Mouse (Mus musculus): Measurements from ENCODE around the gene Olfr787. TPM values are rescaled to one million over a fixed set of nuclear protein-coding genes. Genes with fewer than 3 reads are reported as not detected.

Olfr787 gene
- 2.5 TPM for polyA plus RNA-seq (2014; fragmentation: Illumina TruSeq; extraction: RNeasy Lipid Tissue Mini Kit (QIAGEN cat#74804); ENCODE audit: low read depth, low replicate concordance)

GRCm38 (mm10) chr10:129461562-129461961, at the start of gene Olfr787:
Gene Olfr787 (plus strand): TSS chr10:129461862.

GRCm38 (mm10) chr10:129427006-129427405, 34.7 kb upstream of the Olfr787 start, which contains the start of gene Olfr786:
Gene Olfr786 (plus strand): TSS chr10:129427306.

GRCm38 (mm10) chr10:129470698-129471097, 9.0 kb downstream of the Olfr787 start, which contains the start of gene Olfr788:
Gene Olfr788 (plus strand): TSS chr10:129470998.

GRCm38 (mm10) chr10:129484452-129484851, 22.8 kb downstream of the Olfr787 start, which contains the start of gene Olfr789:
Gene Olfr789 (plus strand): TSS chr10:129484752.

GRCm38 (mm10) chr10:129498192-129498591, 36.5 kb downstream of the Olfr787 start, which contains the start of gene Olfr790:
Gene Olfr790 (plus strand): TSS chr10:129498492.

Other genes with a start within 250 kb of the Olfr787 start
- gene Olfr774, start 225.7 kb upstream of the Olfr787 start, polyA plus RNA-seq (2014; fragmentation: Illumina TruSeq; extraction: RNeasy Lipid Tissue Mini Kit (QIAGEN cat#74804); ENCODE audit: low read depth, low replicate concordance): not detected
- gene Olfr775, start 213.4 kb upstream of the Olfr787 start, polyA plus RNA-seq (2014; fragmentation: Illumina TruSeq; extraction: RNeasy Lipid Tissue Mini Kit (QIAGEN cat#74804); ENCODE audit: low read depth, low replicate concordance): 0.06 TPM
- not detected for gene Olfr776, start 202.7 kb upstream of the Olfr787 start, polyA plus RNA-seq (2014; fragmentation: Illumina TruSeq; extraction: RNeasy Lipid Tissue Mini Kit (QIAGEN cat#74804); ENCODE audit: low read depth, low replicate concordance)
- not detected for gene Olfr777, start 190.4 kb upstream of the Olfr787 start, polyA plus RNA-seq (2014; fragmentation: Illumina TruSeq; extraction: RNeasy Lipid Tissue Mini Kit (QIAGEN cat#74804); ENCODE audit: low read depth, low replicate concordance)
- not detected for gene Olfr780, start 143.7 kb upstream of the Olfr787 start, polyA plus RNA-seq (2014; fragmentation: Illumina TruSeq; extraction: RNeasy Lipid Tissue Mini Kit (QIAGEN cat#74804); ENCODE audit: low read depth, low replicate concordance)
- not detected for gene Olfr781, start 133.0 kb upstream of the Olfr787 start, polyA plus RNA-seq (2014; fragmentation: Illumina TruSeq; extraction: RNeasy Lipid Tissue Mini Kit (QIAGEN cat#74804); ENCODE audit: low read depth, low replicate concordance)
- not detected for gene Olfr782, start 113.0 kb upstream of the Olfr787 start, polyA plus RNA-seq (2014; fragmentation: Illumina TruSeq; extraction: RNeasy Lipid Tissue Mini Kit (QIAGEN cat#74804); ENCODE audit: low read depth, low replicate concordance)
- gene Olfr784, start 77.8 kb upstream of the Olfr787 start, polyA plus RNA-seq (2014; fragmentation: Illumina TruSeq; extraction: RNeasy Lipid Tissue Mini Kit (QIAGEN cat#74804); ENCODE audit: low read depth, low replicate concordance): not detected
- gene Olfr785, start 56.4 kb upstream of the Olfr787 start, polyA plus RNA-seq (2014; fragmentation: Illumina TruSeq; extraction: RNeasy Lipid Tissue Mini Kit (QIAGEN cat#74804); ENCODE audit: low read depth, low replicate concordance): not detected
- not detected for gene Olfr786, start 34.6 kb upstream of the Olfr787 start, polyA plus RNA-seq (2014; fragmentation: Illumina TruSeq; extraction: RNeasy Lipid Tissue Mini Kit (QIAGEN cat#74804); ENCODE audit: low read depth, low replicate concordance)
- 2.0 TPM for gene Olfr788, start 9.1 kb downstream of the Olfr787 start, polyA plus RNA-seq (2014; fragmentation: Illumina TruSeq; extraction: RNeasy Lipid Tissue Mini Kit (QIAGEN cat#74804); ENCODE audit: low read depth, low replicate concordance)
- 0.25 TPM for gene Olfr789, start 22.9 kb downstream of the Olfr787 start, polyA plus RNA-seq (2014; fragmentation: Illumina TruSeq; extraction: RNeasy Lipid Tissue Mini Kit (QIAGEN cat#74804); ENCODE audit: low read depth, low replicate concordance)
- 0.53 TPM for gene Olfr790, start 36.6 kb downstream of the Olfr787 start, polyA plus RNA-seq (2014; fragmentation: Illumina TruSeq; extraction: RNeasy Lipid Tissue Mini Kit (QIAGEN cat#74804); ENCODE audit: low read depth, low replicate concordance)
- gene Olfr791, start 59.9 kb downstream of the Olfr787 start, polyA plus RNA-seq (2014; fragmentation: Illumina TruSeq; extraction: RNeasy Lipid Tissue Mini Kit (QIAGEN cat#74804); ENCODE audit: low read depth, low replicate concordance): not detected
- gene Olfr792, start 77.3 kb downstream of the Olfr787 start, polyA plus RNA-seq (2014; fragmentation: Illumina TruSeq; extraction: RNeasy Lipid Tissue Mini Kit (QIAGEN cat#74804); ENCODE audit: low read depth, low replicate concordance): 0.13 TPM
- gene Olfr794, start 105.8 kb downstream of the Olfr787 start, polyA plus RNA-seq (2014; fragmentation: Illumina TruSeq; extraction: RNeasy Lipid Tissue Mini Kit (QIAGEN cat#74804); ENCODE audit: low read depth, low replicate concordance): 0.08 TPM
- not detected for gene Olfr796, start 150.7 kb downstream of the Olfr787 start, polyA plus RNA-seq (2014; fragmentation: Illumina TruSeq; extraction: RNeasy Lipid Tissue Mini Kit (QIAGEN cat#74804); ENCODE audit: low read depth, low replicate concordance)
- not detected for gene Olfr798, start 166.1 kb downstream of the Olfr787 start, polyA plus RNA-seq (2014; fragmentation: Illumina TruSeq; extraction: RNeasy Lipid Tissue Mini Kit (QIAGEN cat#74804); ENCODE audit: low read depth, low replicate concordance)
- not detected for gene Olfr799, start 175.6 kb downstream of the Olfr787 start, polyA plus RNA-seq (2014; fragmentation: Illumina TruSeq; extraction: RNeasy Lipid Tissue Mini Kit (QIAGEN cat#74804); ENCODE audit: low read depth, low replicate concordance)
- gene Olfr800, start 195.8 kb downstream of the Olfr787 start, polyA plus RNA-seq (2014; fragmentation: Illumina TruSeq; extraction: RNeasy Lipid Tissue Mini Kit (QIAGEN cat#74804); ENCODE audit: low read depth, low replicate concordance): not detected
- gene Olfr801, start 212.0 kb downstream of the Olfr787 start, polyA plus RNA-seq (2014; fragmentation: Illumina TruSeq; extraction: RNeasy Lipid Tissue Mini Kit (QIAGEN cat#74804); ENCODE audit: low read depth, low replicate concordance): not detected
- gene Olfr802, start 226.3 kb downstream of the Olfr787 start, polyA plus RNA-seq (2014; fragmentation: Illumina TruSeq; extraction: RNeasy Lipid Tissue Mini Kit (QIAGEN cat#74804); ENCODE audit: low read depth, low replicate concordance): not detected
- gene Olfr803, start 232.4 kb downstream of the Olfr787 start, polyA plus RNA-seq (2014; fragmentation: Illumina TruSeq; extraction: RNeasy Lipid Tissue Mini Kit (QIAGEN cat#74804); ENCODE audit: low read depth, low replicate concordance): not detected
- not detected for gene Olfr804, start 241.3 kb downstream of the Olfr787 start, polyA plus RNA-seq (2014; fragmentation: Illumina TruSeq; extraction: RNeasy Lipid Tissue Mini Kit (QIAGEN cat#74804); ENCODE audit: low read depth, low replicate concordance)

Data from testis, adult 10 weeks (tissue).